Mouse (Mus musculus): Measurements from ENCODE around the gene Defa26. TPM values are rescaled to one million over a fixed set of nuclear protein-coding genes. Genes with fewer than 3 reads are reported as not detected.
"Not testable (repeated sequence)": the region's sequence is repeated elsewhere in the genome, so short reads cannot be mapped to it uniquely, and the experiment has no call there.

Defa26 gene
- not detected for total RNA-seq (2021)

GRCm38 (mm10) chr8:21617883-21618282 is at the start of gene Defa26:
TSS of gene Defa26 (plus strand) at chr8:21618183.
- intact Hi-C loops (cut with DNase I) = not testable (repeated sequence)

GRCm38 (mm10) chr8:21582706-21583105 is 35.3 kb upstream of the Defa26 start, which contains the start of gene Defa28:
TSS of gene Defa28 (plus strand) at chr8:21583006.
- DNase-seq (ENCODE audit: low spot score); intact Hi-C loops (cut with DNase I): not testable (repeated sequence)

More at GRCm38 (mm10) chr8:21617883-21618282, at the start of gene Defa26:
- not testable (repeated sequence) for DNase-seq (ENCODE audit: low spot score)

- DNase-seq (ENCODE audit: low spot score); intact Hi-C loops (cut with DNase I): not testable (repeated sequence)
Observed at GRCm38 (mm10) chr8:21594408-21594807, 23.6 kb upstream of the Defa26 start, which contains the start of gene Gm7861. TSS of gene Gm7861 (minus strand) at chr8:21594508.

- intact Hi-C loops (cut with DNase I); DNase-seq (ENCODE audit: low spot score): not testable (repeated sequence)
Observed at GRCm38 (mm10) chr8:21655480-21655879, 37.5 kb downstream of the Defa26 start, which contains the start of gene Defa17. TSS of gene Defa17 (plus strand) at chr8:21655780.

- DNase-seq (ENCODE audit: low spot score); intact Hi-C loops (cut with DNase I): not testable (repeated sequence)
Observed at GRCm38 (mm10) chr8:21665497-21665896, 47.5 kb downstream of the Defa26 start, which contains the start of gene Defa34. TSS of gene Defa34 (plus strand) at chr8:21665797.

Other genes with a start within 250 kb of the Defa26 start
- gene Defa2, start 239.7 kb upstream of the Defa26 start, total RNA-seq (2021) = not detected
- gene Defa33, start 226.4 kb upstream of the Defa26 start, total RNA-seq (2021) = not detected
- not detected for gene Defa36, start 190.8 kb upstream of the Defa26 start, total RNA-seq (2021)
- not detected for gene Gm7849, start 161.6 kb upstream of the Defa26 start, total RNA-seq (2021)
- not detected for gene Defa20, start 108.9 kb upstream of the Defa26 start, total RNA-seq (2021)
- not detected for gene Defa32, start 89.2 kb upstream of the Defa26 start, total RNA-seq (2021)
- not detected for gene Defa37, start 52.8 kb upstream of the Defa26 start, total RNA-seq (2021)
- not detected for gene Defa28, start 35.2 kb upstream of the Defa26 start, total RNA-seq (2021)
- not detected for gene Gm7861, start 23.7 kb upstream of the Defa26 start, total RNA-seq (2021)
- gene Defa17, start 37.6 kb downstream of the Defa26 start, total RNA-seq (2021) = not detected
- not detected for gene Defa34, start 47.6 kb downstream of the Defa26 start, total RNA-seq (2021)
- gene AY761184, start 85.5 kb downstream of the Defa26 start, total RNA-seq (2021) = not detected
- not detected for gene Defa24, start 116.3 kb downstream of the Defa26 start, total RNA-seq (2021)
- gene Defb50, start 205.4 kb downstream of the Defa26 start, total RNA-seq (2021) = not detected
- not detected for gene Defb2, start 221.7 kb downstream of the Defa26 start, total RNA-seq (2021)
- gene Defb10, start 240.7 kb downstream of the Defa26 start, total RNA-seq (2021) = not detected

All from heart, postnatal 25 days (tissue).